Mouse (Mus musculus): ENCODE measurements around the gene Camta1. TPM values are rescaled to one million over a fixed set of nuclear protein-coding genes. Genes with fewer than 3 reads are reported as not detected.

The Camta1 gene
- polyA plus RNA-seq, 1 experiment from 2014 or later: 86.8 TPM

- Histone ChIP-seq H3K27me3 (ENCODE audit: control insufficient read depth, insufficient read depth, low read length) (no peaks in the 10 kb centered on the region), H3K4me3 (ENCODE audit: low read depth, low read length) (no peak overlapping the region), H3K36me3 (ENCODE audit: control insufficient read depth, insufficient read depth, low read length) (no peaks in the 10 kb centered on the region), H3K27ac (ENCODE audit: low read length) (no peak overlapping the region), H3K9ac (replicated peaks; ENCODE audit: low read depth, low read length) (no peak overlapping the region), H3K4me2 (replicated peaks; ENCODE audit: low read depth, low read length) (no peak overlapping the region), H3K9me3 (ENCODE audit: control insufficient read depth, low read depth, low read length) (no peaks in the 10 kb centered on the region), H3K4me1 (ENCODE audit: control insufficient read depth, insufficient read depth, low read length) (no peaks in the 10 kb centered on the region)
- ATAC-seq (ENCODE audit: insufficient number of reproducible peaks, insufficient read depth, low FRiP score, low read depth): no peak
- 54% methylated on average over 3 of the region's 3 CpGs for WGBS
These were observed 703.4 kb downstream of the Camta1 start for GRCm38 (mm10) chr4:151158250-151158649.

- ATAC-seq (ENCODE audit: insufficient number of reproducible peaks, insufficient read depth, low FRiP score, low read depth): peak; percentile 29; the same call in 1 of the 2 replicates
- no peaks in the 10 kb centered on the region for H3K27me3 ChIP-seq (ENCODE audit: control insufficient read depth, insufficient read depth, low read length)
These were observed 704.8 kb downstream of the Camta1 start for GRCm38 (mm10) chr4:151156904-151157303.

GRCm38 (mm10) chr4:151155587-151155986 lies 706.1 kb downstream of the Camta1 start:
- Histone ChIP-seq H3K4me1 (ENCODE audit: control insufficient read depth, insufficient read depth, low read length) (no peaks in the 10 kb centered on the region), H3K4me2 (replicated peaks; ENCODE audit: low read depth, low read length) (no peak overlapping the region), H3K27ac (ENCODE audit: low read length) (no peak overlapping the region), H3K27me3 (ENCODE audit: control insufficient read depth, insufficient read depth, low read length) (no peaks in the 10 kb centered on the region), H3K36me3 (ENCODE audit: control insufficient read depth, insufficient read depth, low read length) (no peaks in the 10 kb centered on the region), H3K9me3 (ENCODE audit: control insufficient read depth, low read depth, low read length) (no peaks in the 10 kb centered on the region), H3K4me3 (ENCODE audit: low read depth, low read length) (no peak overlapping the region), H3K9ac (replicated peaks; ENCODE audit: low read depth, low read length) (no peak overlapping the region)
- WGBS: 76% methylated on average over 4 of the region's 4 CpGs
- ATAC-seq (ENCODE audit: insufficient number of reproducible peaks, insufficient read depth, low FRiP score, low read depth): no peak

More at GRCm38 (mm10) chr4:151156904-151157303, 704.8 kb downstream of the Camta1 start:
- no peak overlapping the region for H3K27ac ChIP-seq (ENCODE audit: low read length)
- no peak overlapping the region for H3K9ac ChIP-seq (replicated peaks; ENCODE audit: low read depth, low read length)
- H3K9me3 ChIP-seq (ENCODE audit: control insufficient read depth, low read depth, low read length): no peaks in the 10 kb centered on the region
- no peaks in the 10 kb centered on the region for H3K36me3 ChIP-seq (ENCODE audit: control insufficient read depth, insufficient read depth, low read length)
- H3K4me2 ChIP-seq (replicated peaks; ENCODE audit: low read depth, low read length): no peak overlapping the region
- WGBS: under 1% methylated on average over 7 of the region's 7 CpGs
- no peaks in the 10 kb centered on the region for H3K4me1 ChIP-seq (ENCODE audit: control insufficient read depth, insufficient read depth, low read length)
- H3K4me3 ChIP-seq (ENCODE audit: low read depth, low read length): no peak overlapping the region

GRCm38 (mm10) chr4:151154306-151154705 lies 707.4 kb downstream of the Camta1 start:
- no peaks in the 10 kb centered on the region for H3K27me3 ChIP-seq (ENCODE audit: control insufficient read depth, insufficient read depth, low read length)
- no peak for ATAC-seq (ENCODE audit: insufficient number of reproducible peaks, insufficient read depth, low FRiP score, low read depth)
- 47% methylated on average over 4 of the region's 4 CpGs for WGBS

GRCm38 (mm10) chr4:151152010-151152409 lies 709.7 kb downstream of the Camta1 start:
- Histone ChIP-seq H3K9me3 (ENCODE audit: control insufficient read depth, low read depth, low read length) (no peaks in the 10 kb centered on the region), H3K4me2 (replicated peaks; ENCODE audit: low read depth, low read length) (no peak overlapping the region), H3K4me3 (ENCODE audit: low read depth, low read length) (no peak overlapping the region), H3K9ac (replicated peaks; ENCODE audit: low read depth, low read length) (no peak overlapping the region), H3K36me3 (ENCODE audit: control insufficient read depth, insufficient read depth, low read length) (no peaks in the 10 kb centered on the region), H3K27ac (ENCODE audit: low read length) (no peak overlapping the region), H3K4me1 (ENCODE audit: control insufficient read depth, insufficient read depth, low read length) (no peaks in the 10 kb centered on the region), H3K27me3 (ENCODE audit: control insufficient read depth, insufficient read depth, low read length) (no peaks in the 10 kb centered on the region)
- ATAC-seq (ENCODE audit: insufficient number of reproducible peaks, insufficient read depth, low FRiP score, low read depth): no peak
- 68% methylated on average over 6 of the region's 6 CpGs for WGBS

More at GRCm38 (mm10) chr4:151154306-151154705, 707.4 kb downstream of the Camta1 start:
- Histone ChIP-seq H3K4me2 (replicated peaks; ENCODE audit: low read depth, low read length) (no peak overlapping the region), H3K9me3 (ENCODE audit: control insufficient read depth, low read depth, low read length) (no peaks in the 10 kb centered on the region), H3K4me3 (ENCODE audit: low read depth, low read length) (no peak overlapping the region), H3K36me3 (ENCODE audit: control insufficient read depth, insufficient read depth, low read length) (no peaks in the 10 kb centered on the region), H3K4me1 (ENCODE audit: control insufficient read depth, insufficient read depth, low read length) (no peaks in the 10 kb centered on the region), H3K27ac (ENCODE audit: low read length) (no peak overlapping the region), H3K9ac (replicated peaks; ENCODE audit: low read depth, low read length) (no peak overlapping the region)

GRCm38 (mm10) chr4:151150842-151151241 lies 710.8 kb downstream of the Camta1 start:
- no peak overlapping the region for H3K4me2 ChIP-seq (replicated peaks; ENCODE audit: low read depth, low read length)
- no peak overlapping the region for H3K4me3 ChIP-seq (ENCODE audit: low read depth, low read length)
- H3K4me1 ChIP-seq (ENCODE audit: control insufficient read depth, insufficient read depth, low read length): no peaks in the 10 kb centered on the region
- no peak overlapping the region for H3K27ac ChIP-seq (ENCODE audit: low read length)
- H3K9me3 ChIP-seq (ENCODE audit: control insufficient read depth, low read depth, low read length): no peaks in the 10 kb centered on the region
- ATAC-seq (ENCODE audit: insufficient number of reproducible peaks, insufficient read depth, low FRiP score, low read depth): no peak
- H3K36me3 ChIP-seq (ENCODE audit: control insufficient read depth, insufficient read depth, low read length): no peaks in the 10 kb centered on the region
- 76% methylated on average over 11 of the region's 11 CpGs for WGBS
- H3K9ac ChIP-seq (replicated peaks; ENCODE audit: low read depth, low read length): no peak overlapping the region
- no peaks in the 10 kb centered on the region for H3K27me3 ChIP-seq (ENCODE audit: control insufficient read depth, insufficient read depth, low read length)

- Histone ChIP-seq H3K4me1 (ENCODE audit: control insufficient read depth, insufficient read depth, low read length) (no peaks in the 10 kb centered on the region), H3K4me2 (replicated peaks; ENCODE audit: low read depth, low read length) (no peak overlapping the region), H3K27me3 (ENCODE audit: control insufficient read depth, insufficient read depth, low read length) (no peaks in the 10 kb centered on the region), H3K27ac (ENCODE audit: low read length) (no peak overlapping the region), H3K9me3 (ENCODE audit: control insufficient read depth, low read depth, low read length) (no peaks in the 10 kb centered on the region), H3K36me3 (ENCODE audit: control insufficient read depth, insufficient read depth, low read length) (no peaks in the 10 kb centered on the region), H3K9ac (replicated peaks; ENCODE audit: low read depth, low read length) (no peak overlapping the region), H3K4me3 (ENCODE audit: low read depth, low read length) (no peak overlapping the region)
- WGBS: 76% methylated on average over 11 of the region's 11 CpGs
- ATAC-seq (ENCODE audit: insufficient number of reproducible peaks, insufficient read depth, low FRiP score, low read depth): no peak
These were observed 711.6 kb downstream of the Camta1 start for GRCm38 (mm10) chr4:151150115-151150514.

GRCm38 (mm10) chr4:151147541-151147940 lies 714.1 kb downstream of the Camta1 start:
- no peak overlapping the region for H3K27ac ChIP-seq (ENCODE audit: low read length)
- no peak overlapping the region for H3K4me2 ChIP-seq (replicated peaks; ENCODE audit: low read depth, low read length)
- no peaks in the 10 kb centered on the region for H3K27me3 ChIP-seq (ENCODE audit: control insufficient read depth, insufficient read depth, low read length)
- no peaks in the 10 kb centered on the region for H3K4me1 ChIP-seq (ENCODE audit: control insufficient read depth, insufficient read depth, low read length)
- H3K9me3 ChIP-seq (ENCODE audit: control insufficient read depth, low read depth, low read length): no peaks in the 10 kb centered on the region; the same call in 1 of the 2 replicates
- no peak overlapping the region for H3K9ac ChIP-seq (replicated peaks; ENCODE audit: low read depth, low read length)
- no peak for ATAC-seq (ENCODE audit: insufficient number of reproducible peaks, insufficient read depth, low FRiP score, low read depth)
- WGBS: 26% methylated on average over 12 of the region's 12 CpGs
- H3K36me3 ChIP-seq (ENCODE audit: control insufficient read depth, insufficient read depth, low read length): no peaks in the 10 kb centered on the region
- no peak overlapping the region for H3K4me3 ChIP-seq (ENCODE audit: low read depth, low read length)

GRCm38 (mm10) chr4:151144121-151144520 lies 717.6 kb downstream of the Camta1 start:
- Histone ChIP-seq H3K9me3 (ENCODE audit: control insufficient read depth, low read depth, low read length) (no peaks in the 10 kb centered on the region; the same call in 1 of the 2 replicates), H3K27ac (ENCODE audit: low read length) (no peak overlapping the region), H3K36me3 (ENCODE audit: control insufficient read depth, insufficient read depth, low read length) (no peaks in the 10 kb centered on the region), H3K9ac (replicated peaks; ENCODE audit: low read depth, low read length) (no peak overlapping the region), H3K27me3 (ENCODE audit: control insufficient read depth, insufficient read depth, low read length) (no peaks in the 10 kb centered on the region), H3K4me3 (ENCODE audit: low read depth, low read length) (no peak overlapping the region), H3K4me1 (ENCODE audit: control insufficient read depth, insufficient read depth, low read length) (0 out of 2 replicates have a peak, but pooled peaks cover 3% of the 10 kb centered on the region), H3K4me2 (replicated peaks; ENCODE audit: low read depth, low read length) (no peak overlapping the region)
- WGBS: 90% methylated on average over 14 of the region's 14 CpGs
- no peak for ATAC-seq (ENCODE audit: insufficient number of reproducible peaks, insufficient read depth, low FRiP score, low read depth)

Measured in stomach, embryonic 14.5 days (tissue).